Mouse (Mus musculus) intestine, embryonic 14.5 days (tissue): ENCODE results near the gene Sgms1. TPM values are rescaled to one million over a fixed set of nuclear protein-coding genes. Genes with fewer than 3 reads are reported as not detected.

Experiments
- ATAC-seq: fragments of 200-750 bp; cut with Nextera tagmentation; replicated peaks from 2 replicates; pipeline ENCODE4 v1.8.0; 2017; ENCODE audit warnings: low read depth, moderate number of reproducible peaks, moderate TSS enrichment, moderate library complexity; ENCODE audit not compliant: low FRiP score, low TSS enrichment
- DNase-seq: peaks from one replicate; pipeline ENCODE4 v3.0.0-alpha.2; 2018; ENCODE audit warnings: low spot score
- H3K27ac ChIP-seq: fragments of 300-500 bp; sonication (generic); 2 replicates; pipeline ENCODE4 v1.5.1; 2014; ENCODE audit warnings: low read depth, mild to moderate bottlenecking, control low read depth
- H3K27me3 ChIP-seq: fragments of 300-500 bp; sonication (generic); replicated peaks from 2 replicates; pipeline ENCODE4 v1.6.1; 2014; ENCODE audit warnings: low read length, control low read depth; ENCODE audit not compliant: control insufficient read depth, insufficient read depth
- H3K36me3 ChIP-seq: fragments of 300-500 bp; sonication (generic); 2 replicates; pipeline ENCODE4 v1.6.1; 2014; ENCODE audit warnings: low read length, control low read depth; ENCODE audit not compliant: control insufficient read depth, insufficient read depth
- H3K4me1 ChIP-seq: fragments of 300-500 bp; sonication (generic); replicated peaks from 2 replicates; pipeline ENCODE4 v1.6.1; 2014; ENCODE audit warnings: low read length, control low read depth, mixed read lengths; ENCODE audit not compliant: control insufficient read depth, insufficient read depth
- H3K4me2 ChIP-seq: fragments of 300-500 bp; sonication (generic); 2 replicates; pipeline ENCODE4 v1.6.1; 2014; ENCODE audit warnings: low read length
- H3K4me3 ChIP-seq: fragments of 300-500 bp; sonication (generic); 2 replicates; pipeline ENCODE4 v1.5.1; 2014; ENCODE audit warnings: low read depth, low read length, control low read depth, mixed read lengths
- H3K9ac ChIP-seq: fragments of 300-500 bp; sonication (generic); 2 replicates; pipeline ENCODE4 v1.6.1; 2014; ENCODE audit warnings: mild to moderate bottlenecking, low read length
- H3K9me3 ChIP-seq: fragments of 300-500 bp; sonication (generic); 2 replicates; pipeline ENCODE4 v1.6.1; 2016; ENCODE audit warnings: low read length, control low read depth; ENCODE audit not compliant: control insufficient read depth
- WGBS: fragments of 180-500 bp; shearing (Covaris S2); extraction: QIAGEN DNeasy Blood & Tissue Kit; methylation state at CpG from one replicate; pipeline ENCODE4 v1.1.7; 2014; 5-methylcytosine and 5-hydroxymethylcytosine counted together
- polyA plus RNA-seq: library from polyadenylated mRNA; unstranded; fragments of >200 nt; fragmentation: Nextera tagmentation; extraction: Ambion mirVana; gene quantifications from 2 replicates; pipeline ENCODE4 v1.2.1, GENCODE M21; 2014

Gene Sgms1
- polyA plus RNA-seq, 1 experiment from 2014 or later = 37.5 TPM

- H3K4me2 ChIP-seq = no peak overlapping the region
- H3K4me1 ChIP-seq = peaks cover 17% of the 10 kb centered on the region
- no peak for DNase-seq
- WGBS = 76% methylated on average over 14 of the region's 14 CpGs
- no peaks in the 10 kb centered on the region for H3K27me3 ChIP-seq
- no peak for ATAC-seq
- H3K9ac ChIP-seq = no peak overlapping the region
- H3K9me3 ChIP-seq = no peaks in the 10 kb centered on the region
- H3K4me3 ChIP-seq = no peak overlapping the region
- H3K27ac ChIP-seq = no peak overlapping the region
- H3K36me3 ChIP-seq = no peaks in the 10 kb centered on the region
These were observed 208.5 kb downstream of the Sgms1 start for GRCm38 (mm10) chr19:32180756-32181674.

DNA sequence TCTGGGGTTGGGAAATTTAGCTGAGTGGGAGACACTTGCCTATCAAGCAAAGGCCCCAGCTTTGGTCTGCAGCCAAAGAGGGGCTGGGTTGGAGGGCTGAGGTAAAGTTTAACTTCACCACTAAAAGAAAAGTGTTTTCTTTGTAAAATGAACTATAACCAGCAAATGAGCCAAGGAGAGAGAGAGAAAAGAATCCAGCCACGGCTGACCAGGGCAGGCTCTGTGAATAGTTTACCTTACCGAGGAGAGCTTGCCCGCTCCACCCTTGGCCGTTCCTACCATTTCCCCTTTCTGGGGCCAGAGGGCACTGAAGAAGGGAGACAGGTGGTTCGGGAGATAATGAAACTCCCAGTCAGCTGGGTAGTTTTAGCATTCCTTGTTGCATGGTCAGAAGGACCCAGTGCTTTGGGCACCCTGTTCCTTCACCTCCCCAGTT is 209.5 kb downstream of the Sgms1 start:
- H3K27me3 ChIP-seq = no peaks in the 10 kb centered on the region
- DNase-seq = no peak
- 0 out of 2 replicates have a peak overlapping the region, but pooled peaks have one; percentile 17 for H3K4me2 ChIP-seq
- H3K36me3 ChIP-seq = no peaks in the 10 kb centered on the region
- H3K9me3 ChIP-seq = no peaks in the 10 kb centered on the region
- 36% methylated on average over 5 of the region's 5 CpGs for WGBS
- no peak overlapping the region for H3K9ac ChIP-seq
- peak overlapping the region; percentile 1; the same call in 1 of the 2 replicates for H3K27ac ChIP-seq
- peaks cover 17% of the 10 kb centered on the region for H3K4me1 ChIP-seq
- no peak for ATAC-seq
- no peak overlapping the region for H3K4me3 ChIP-seq

- Histone ChIP-seq H3K4me2 (no peak overlapping the region), H3K36me3 (no peaks in the 10 kb centered on the region), H3K27ac (peak overlapping the region; percentile 1; the same call in 1 of the 2 replicates), H3K27me3 (no peaks in the 10 kb centered on the region), H3K9ac (no peak overlapping the region), H3K4me3 (no peak overlapping the region), H3K4me1 (peaks cover 17% of the 10 kb centered on the region), H3K9me3 (no peaks in the 10 kb centered on the region)
- no peak for ATAC-seq
- no peak for DNase-seq
- 45% methylated on average over 4 of the region's 4 CpGs for WGBS
These were observed 210.0 kb downstream of the Sgms1 start for GRCm38 (mm10) chr19:32179514-32179913.

DNA sequence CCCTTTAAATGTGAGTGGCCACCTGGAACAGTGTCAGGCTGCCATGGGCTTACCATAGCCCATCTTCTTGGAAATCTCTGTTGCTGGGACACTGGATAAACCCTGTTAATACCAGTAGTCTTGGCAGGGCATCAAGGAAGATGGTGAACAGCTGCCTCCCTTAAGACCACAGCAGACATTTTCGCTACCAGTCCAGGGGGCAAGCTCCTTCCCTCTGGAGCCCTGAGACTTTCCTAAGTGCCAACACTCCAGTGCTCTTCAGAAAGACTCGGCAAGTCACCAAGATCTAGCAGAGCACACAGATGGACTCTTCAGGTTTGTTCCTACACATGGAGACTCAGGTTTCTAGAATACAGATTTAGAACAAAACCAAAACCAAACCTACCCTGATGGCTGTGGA is 211.4 kb downstream of the Sgms1 start:
- Histone ChIP-seq H3K4me2 (no peak overlapping the region), H3K36me3 (no peaks in the 10 kb centered on the region), H3K27me3 (no peaks in the 10 kb centered on the region), H3K9ac (no peak overlapping the region), H3K27ac (no peak overlapping the region), H3K4me3 (no peak overlapping the region), H3K4me1 (peaks cover 17% of the 10 kb centered on the region), H3K9me3 (no peaks in the 10 kb centered on the region)
- WGBS = 98% methylated on average over 2 of the region's 2 CpGs
- ATAC-seq (no peak), DNase-seq (no peak)

DNA sequence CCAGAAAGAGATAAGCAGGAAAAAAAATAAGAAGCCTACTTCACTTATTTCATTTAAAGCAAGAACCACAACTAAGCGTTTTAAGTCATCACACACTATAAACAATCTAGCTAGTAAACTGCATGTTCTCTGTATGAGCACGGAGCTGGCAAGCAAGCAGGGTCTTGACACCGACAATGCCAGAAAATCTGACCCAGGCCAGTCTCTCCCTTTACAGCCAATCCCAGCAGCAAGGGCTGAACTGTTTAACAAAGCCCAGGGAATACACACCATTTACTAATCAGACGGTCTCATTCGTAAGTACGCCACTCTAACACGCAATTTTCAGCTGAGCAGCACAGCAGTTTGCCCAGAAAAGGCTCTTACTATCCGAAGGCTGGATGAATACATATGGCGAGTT is 213.1 kb downstream of the Sgms1 start:
- DNase-seq = no peak
- H3K4me1 ChIP-seq = peaks cover 12% of the 10 kb centered on the region; the same call in 1 of the 2 replicates
- H3K9ac ChIP-seq = no peak overlapping the region
- H3K27ac ChIP-seq = no peak overlapping the region
- H3K4me3 ChIP-seq = no peak overlapping the region
- 80% methylated on average over 9 of the region's 9 CpGs for WGBS
- ATAC-seq = no peak
- H3K27me3 ChIP-seq = no peaks in the 10 kb centered on the region
- no peak overlapping the region for H3K4me2 ChIP-seq
- no peaks in the 10 kb centered on the region for H3K36me3 ChIP-seq
- no peaks in the 10 kb centered on the region for H3K9me3 ChIP-seq

DNA sequence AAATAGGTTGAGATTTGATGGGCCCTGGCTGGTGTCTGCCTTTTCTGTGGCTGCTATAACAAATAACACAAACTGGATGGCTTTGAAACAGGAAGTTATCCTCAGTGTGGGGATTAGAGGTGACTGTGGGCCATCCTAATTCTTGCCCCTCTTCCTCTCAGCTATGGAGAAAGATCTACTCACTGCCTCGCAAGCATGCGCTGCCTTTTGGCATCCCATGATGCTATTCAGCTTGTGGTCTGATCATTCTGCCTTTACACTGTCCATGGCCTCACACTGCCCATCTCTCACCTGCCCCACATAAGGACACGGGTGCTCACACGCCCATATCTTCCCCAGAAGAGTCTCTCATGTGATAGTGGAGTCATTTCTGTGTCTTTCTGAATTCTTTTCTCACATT is 213.5 kb downstream of the Sgms1 start:
- Histone ChIP-seq H3K4me3 (no peak overlapping the region), H3K27ac (no peak overlapping the region), H3K9ac (no peak overlapping the region), H3K9me3 (no peaks in the 10 kb centered on the region), H3K27me3 (no peaks in the 10 kb centered on the region), H3K4me2 (no peak overlapping the region), H3K4me1 (peaks cover 12% of the 10 kb centered on the region; the same call in 1 of the 2 replicates), H3K36me3 (no peaks in the 10 kb centered on the region)
- WGBS = 91% methylated on average over 4 of the region's 4 CpGs
- ATAC-seq = no peak
- DNase-seq = no peak

GRCm38 (mm10) chr19:32175013-32175412 is 214.5 kb downstream of the Sgms1 start:
- Histone ChIP-seq H3K4me1 (peaks cover 6% of the 10 kb centered on the region; the same call in 1 of the 2 replicates), H3K27ac (no peak overlapping the region), H3K9ac (no peak overlapping the region), H3K9me3 (no peaks in the 10 kb centered on the region), H3K4me2 (no peak overlapping the region), H3K4me3 (no peak overlapping the region), H3K36me3 (no peaks in the 10 kb centered on the region), H3K27me3 (no peaks in the 10 kb centered on the region)
- ATAC-seq = no peak
- no peak for DNase-seq
- WGBS = 96% methylated on average over 7 of the region's 7 CpGs

GRCm38 (mm10) chr19:32174561-32174960 is 215.0 kb downstream of the Sgms1 start:
- Histone ChIP-seq H3K4me3 (no peak overlapping the region), H3K36me3 (no peaks in the 10 kb centered on the region), H3K27ac (no peak overlapping the region), H3K4me1 (peaks cover 3% of the 10 kb centered on the region; the same call in 1 of the 2 replicates), H3K9ac (no peak overlapping the region), H3K4me2 (no peak overlapping the region), H3K9me3 (no peaks in the 10 kb centered on the region), H3K27me3 (no peaks in the 10 kb centered on the region)
- DNase-seq = no peak
- no peak for ATAC-seq
- WGBS = 81% methylated on average over 5 of the region's 5 CpGs
